Mouse (Mus musculus): ENCODE measurements around the gene Nop16. TPM values are rescaled to one million over a fixed set of nuclear protein-coding genes. Genes with fewer than 3 reads are reported as not detected.

Gene Nop16
- polyA plus RNA-seq (2011; ENCODE audit: insufficient read depth, insufficient read length, low replicate concordance, missing spikeins), result 9.5 and 16.1 TPM in 2 replicates

- peak within 1 kb of the TSS; percentile 90 for H3K4me3 ChIP-seq (replicated peaks; ENCODE audit: control insufficient read depth, low read depth, low read length)
- TF ChIP-seq POLR2A (IDR thresholded peaks at IDR 0.05; ENCODE audit: borderline replicate concordance, control insufficient read depth, low read depth, low read length), result peak; percentile 40; the same call in 1 of the 2 replicates
- TF ChIP-seq CTCF (IDR thresholded peaks at IDR 0.05; ENCODE audit: control insufficient read depth, insufficient read depth, low read length), result no peak
- WGBS, result under 1% methylated on average over 51 of the region's 51 CpGs
- no peaks in the 10 kb centered on the region; the same call in none of the 2 replicates for H3K4me1 ChIP-seq (ENCODE audit: control insufficient read depth, insufficient read depth, low read length)
- peak within 1 kb of the TSS; percentile 61 for H3K27ac ChIP-seq (ENCODE audit: control insufficient read depth, insufficient read depth, low read depth, low read length, poor library complexity)
These were observed at the start of gene Nop16, which contains the start of gene Higd2a for GRCm38 (mm10) chr13:54589996-54590951. Gene Nop16, minus strand, starts transcription at chr13:54590090. Gene Higd2a, plus strand, starts transcription at chr13:54590207.

GRCm38 (mm10) chr13:54635011-54635410, 45.1 kb upstream of the Nop16 start:
- Histone ChIP-seq H3K4me1 (ENCODE audit: control insufficient read depth, insufficient read depth, low read length) (no peaks in the 10 kb centered on the region), H3K4me3 (replicated peaks; ENCODE audit: control insufficient read depth, low read depth, low read length) (no peak overlapping the region), H3K27ac (ENCODE audit: control insufficient read depth, insufficient read depth, low read depth, low read length, poor library complexity) (no peak overlapping the region)
- TF ChIP-seq POLR2A (IDR thresholded peaks at IDR 0.05; ENCODE audit: borderline replicate concordance, control insufficient read depth, low read depth, low read length) (no peak), CTCF (IDR thresholded peaks at IDR 0.05; ENCODE audit: control insufficient read depth, insufficient read depth, low read length) (no peak)
- WGBS, result 93% methylated on average over 3 of the region's 3 CpGs

DNA sequence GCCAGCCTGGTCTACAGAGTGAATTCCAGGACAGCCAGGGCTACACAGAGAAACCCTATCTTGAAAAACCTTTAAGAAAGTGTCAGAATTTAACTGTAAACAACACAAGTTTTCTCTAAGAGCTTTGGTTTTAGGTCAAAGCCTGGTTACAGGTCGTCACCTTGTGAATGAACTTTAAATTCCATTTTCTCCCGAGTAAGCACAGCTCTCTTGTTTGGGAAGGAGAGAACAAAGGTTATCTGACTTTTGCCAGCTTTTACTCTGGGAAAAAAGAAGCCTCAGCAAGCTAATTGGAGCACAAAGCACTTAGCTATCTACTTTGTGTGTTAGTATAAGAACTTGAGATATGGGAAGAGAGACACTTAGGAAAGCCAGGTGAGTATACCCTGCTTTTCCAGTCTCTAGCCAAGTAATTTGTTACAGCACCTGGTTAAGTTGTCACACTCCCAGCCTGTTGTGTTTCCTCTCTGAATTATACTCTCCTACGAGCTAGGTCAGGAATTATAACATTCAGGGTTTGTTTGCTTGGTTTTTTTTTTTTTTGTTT, 42.9 kb upstream of the Nop16 start:
- Histone ChIP-seq H3K4me1 (ENCODE audit: control insufficient read depth, insufficient read depth, low read length) (no peaks in the 10 kb centered on the region), H3K4me3 (replicated peaks; ENCODE audit: control insufficient read depth, low read depth, low read length) (no peak overlapping the region), H3K27ac (ENCODE audit: control insufficient read depth, insufficient read depth, low read depth, low read length, poor library complexity) (no peak overlapping the region)
- WGBS, result 83% methylated on average over 3 of the region's 3 CpGs
- TF ChIP-seq POLR2A (IDR thresholded peaks at IDR 0.05; ENCODE audit: borderline replicate concordance, control insufficient read depth, low read depth, low read length), result no peak
- no peak for TF ChIP-seq CTCF (IDR thresholded peaks at IDR 0.05; ENCODE audit: control insufficient read depth, insufficient read depth, low read length)

DNA sequence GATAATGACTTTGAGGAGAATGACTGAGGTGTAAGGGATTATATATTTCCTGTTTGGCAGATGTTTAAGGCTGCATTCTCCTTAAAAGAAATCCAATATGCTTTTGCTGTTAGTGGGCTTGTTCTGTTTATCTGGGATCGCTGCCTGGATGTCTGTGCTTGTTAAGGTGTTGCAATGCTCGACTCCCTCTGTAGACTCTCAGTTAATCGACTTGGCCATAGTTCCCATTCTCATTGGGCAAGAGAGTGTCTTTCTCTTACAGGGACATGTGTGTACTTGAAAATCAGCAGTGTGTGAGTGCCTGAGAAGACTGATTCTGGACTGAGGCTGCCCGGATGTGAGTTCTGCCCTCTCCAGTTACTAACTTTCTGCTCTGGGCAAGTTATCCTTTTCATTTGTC, 39.2 kb upstream of the Nop16 start:
- H3K27ac ChIP-seq (ENCODE audit: control insufficient read depth, insufficient read depth, low read depth, low read length, poor library complexity), result no peak overlapping the region
- H3K4me3 ChIP-seq (replicated peaks; ENCODE audit: control insufficient read depth, low read depth, low read length), result no peak overlapping the region
- TF ChIP-seq CTCF (IDR thresholded peaks at IDR 0.05; ENCODE audit: control insufficient read depth, insufficient read depth, low read length) (no peak), POLR2A (IDR thresholded peaks at IDR 0.05; ENCODE audit: borderline replicate concordance, control insufficient read depth, low read depth, low read length) (no peak)
- WGBS, result 52% methylated on average over 4 of the region's 4 CpGs
- H3K4me1 ChIP-seq (ENCODE audit: control insufficient read depth, insufficient read depth, low read length), result peaks cover 2% of the 10 kb centered on the region; the same call in 1 of the 2 replicates

DNA sequence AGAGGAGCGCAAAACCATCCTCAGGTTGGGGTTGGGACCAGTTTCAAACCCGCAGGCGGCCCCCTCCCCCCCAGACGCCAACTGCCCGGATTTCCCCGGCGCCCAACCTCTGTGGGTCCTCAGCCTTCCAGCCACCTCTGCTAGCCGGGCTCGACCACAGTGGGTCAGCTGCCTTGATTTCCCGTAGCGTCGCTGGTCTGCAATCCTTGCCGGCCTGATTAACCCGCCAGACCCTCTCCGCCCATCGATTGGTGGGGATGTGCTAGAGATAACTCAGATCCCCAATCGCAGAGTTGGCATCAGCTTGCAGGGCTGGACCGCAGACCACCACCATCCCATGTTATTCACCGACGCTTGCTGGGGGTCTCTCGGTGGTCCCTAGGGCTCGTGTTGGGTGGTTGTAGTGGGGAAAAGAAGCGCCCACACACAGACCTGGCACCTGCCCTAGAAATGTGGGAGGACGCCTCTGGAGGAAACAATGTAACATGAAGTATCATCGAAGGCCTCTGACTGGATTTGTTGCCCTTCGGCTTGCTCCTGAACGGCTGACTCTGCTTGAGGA, 32.2 kb upstream of the Nop16 start:
- under 1% methylated on average over 27 of the region's 27 CpGs for WGBS
- no peak for TF ChIP-seq CTCF (IDR thresholded peaks at IDR 0.05; ENCODE audit: control insufficient read depth, insufficient read depth, low read length)
- TF ChIP-seq POLR2A (IDR thresholded peaks at IDR 0.05; ENCODE audit: borderline replicate concordance, control insufficient read depth, low read depth, low read length), result no peak
- peak overlapping the region; percentile 80 for H3K27ac ChIP-seq (ENCODE audit: control insufficient read depth, insufficient read depth, low read depth, low read length, poor library complexity)
- peaks cover 2% of the 10 kb centered on the region; the same call in 1 of the 2 replicates for H3K4me1 ChIP-seq (ENCODE audit: control insufficient read depth, insufficient read depth, low read length)
- H3K4me3 ChIP-seq (replicated peaks; ENCODE audit: control insufficient read depth, low read depth, low read length), result peak overlapping the region; percentile 92

- TF ChIP-seq CTCF (IDR thresholded peaks at IDR 0.05; ENCODE audit: control insufficient read depth, insufficient read depth, low read length) (peak; percentile 94), POLR2A (IDR thresholded peaks at IDR 0.05; ENCODE audit: borderline replicate concordance, control insufficient read depth, low read depth, low read length) (peak; percentile 94)
- peak within 1 kb of the TSS; percentile 80 for H3K27ac ChIP-seq (ENCODE audit: control insufficient read depth, insufficient read depth, low read depth, low read length, poor library complexity)
- H3K4me3 ChIP-seq (replicated peaks; ENCODE audit: control insufficient read depth, low read depth, low read length), result peak within 1 kb of the TSS; percentile 92
- peaks cover 2% of the 10 kb centered on the region; the same call in 1 of the 2 replicates for H3K4me1 ChIP-seq (ENCODE audit: control insufficient read depth, insufficient read depth, low read length)
- 12% methylated on average over 44 of the region's 44 CpGs for WGBS
These were observed 31.5 kb upstream of the Nop16 start, which contains the start of gene Faf2 for GRCm38 (mm10) chr13:54621155-54621932. Gene Faf2, plus strand, starts transcription at chr13:54621784.

DNA sequence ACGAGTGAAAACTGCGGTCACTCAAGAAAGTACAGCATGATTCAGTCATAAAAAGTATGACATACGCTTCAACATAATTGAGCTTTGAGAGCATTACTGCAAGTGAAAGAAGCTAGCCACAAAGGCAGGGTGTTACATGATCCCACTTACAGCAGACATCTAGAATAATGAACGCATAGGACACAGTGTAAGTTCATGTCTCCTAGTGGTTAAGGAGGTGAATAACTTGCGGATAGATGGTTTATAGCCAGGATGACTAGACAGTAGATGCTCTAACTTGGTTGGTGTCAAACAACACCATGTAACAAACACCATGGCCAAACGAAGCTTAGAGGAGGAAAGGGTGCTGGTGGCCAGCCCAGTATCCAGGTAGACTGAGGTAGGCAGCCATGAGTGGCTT, 27.1 kb upstream of the Nop16 start:
- no peaks in the 10 kb centered on the region; the same call in 1 of the 2 replicates for H3K4me1 ChIP-seq (ENCODE audit: control insufficient read depth, insufficient read depth, low read length)
- 63% methylated on average over 6 of the region's 6 CpGs for WGBS
- H3K27ac ChIP-seq (ENCODE audit: control insufficient read depth, insufficient read depth, low read depth, low read length, poor library complexity), result no peak overlapping the region
- no peak overlapping the region for H3K4me3 ChIP-seq (replicated peaks; ENCODE audit: control insufficient read depth, low read depth, low read length)
- TF ChIP-seq CTCF (IDR thresholded peaks at IDR 0.05; ENCODE audit: control insufficient read depth, insufficient read depth, low read length) (no peak), POLR2A (IDR thresholded peaks at IDR 0.05; ENCODE audit: borderline replicate concordance, control insufficient read depth, low read depth, low read length) (no peak)

Measured in bone marrow, adult 2 months (tissue).